Mouse (Mus musculus): ENCODE results near the gene Caln1. TPM values are rescaled to one million over a fixed set of nuclear protein-coding genes. Genes with fewer than 3 reads are reported as not detected.

The Caln1 gene
- total RNA-seq (2023), result not detected in 4 replicates

DNA sequence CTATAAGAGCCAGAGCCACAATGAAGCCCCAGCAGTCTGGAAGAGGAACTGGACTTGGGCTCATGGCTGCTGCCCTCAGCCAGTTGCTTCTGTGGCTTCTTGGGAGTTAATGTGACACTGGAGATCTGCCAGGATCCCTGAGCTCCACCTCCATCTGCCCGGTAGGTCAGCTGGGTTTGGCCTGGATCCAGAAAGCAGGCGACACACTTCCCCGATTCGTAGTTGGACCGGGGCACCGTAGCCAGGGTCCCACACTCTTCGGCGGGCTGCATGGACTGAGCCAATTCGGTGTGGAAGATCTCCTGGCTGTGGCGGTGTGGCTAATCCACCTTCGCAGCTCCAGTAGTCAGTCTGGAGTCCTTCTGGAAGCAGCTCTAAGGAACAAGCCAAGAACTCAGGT, at the start of gene Caln1:
TSS of gene Caln1 (plus strand) at position 219 of the 400 bp plus-strand sequence.

DNA sequence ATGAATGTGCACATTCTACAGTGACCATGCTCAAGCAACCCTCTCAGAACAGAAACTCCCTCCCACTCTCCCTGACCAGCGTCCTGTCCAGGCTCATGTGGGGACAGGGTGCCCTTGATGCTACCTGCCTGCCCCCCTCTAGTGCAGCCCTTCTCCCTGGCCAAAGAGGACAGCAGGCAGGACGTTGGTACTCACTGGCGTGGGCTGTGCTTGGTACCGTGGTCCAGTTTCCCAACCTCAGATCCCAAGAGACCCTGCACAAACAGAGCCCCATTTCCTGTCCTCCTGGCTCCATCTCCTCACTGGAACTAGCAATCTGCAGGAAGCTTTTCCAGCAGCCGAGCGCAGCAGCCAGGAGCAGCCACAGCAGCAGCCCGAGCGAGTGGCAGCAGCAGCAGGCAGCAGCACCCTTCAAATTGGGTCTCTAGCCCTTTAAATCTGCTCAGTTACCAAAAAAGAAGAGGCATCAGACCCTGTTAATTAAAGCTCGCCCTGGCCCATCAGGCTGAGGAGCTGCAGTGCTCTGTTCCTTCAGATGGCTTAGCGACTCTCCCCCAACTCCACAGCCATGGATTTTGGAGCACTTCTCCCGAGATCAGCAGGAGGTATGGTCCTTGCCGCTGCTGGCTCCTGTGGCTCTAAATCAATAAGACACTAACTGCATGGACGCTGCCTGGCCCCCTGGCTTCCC, 15.1 kb downstream of the Caln1 start, which contains the start of gene A330070K13Rik:
TSS of gene A330070K13Rik (minus strand) at position 410 of the 691 bp plus-strand sequence.

Other genes starting within 250 kb of the Caln1 start
- 2.6 to 3.7 TPM (median 3.3 TPM) in 4 replicates for gene Kctd7, start 224.6 kb upstream of the Caln1 start, total RNA-seq (2023)
- gene Rabgef1, start 197.7 kb upstream of the Caln1 start, total RNA-seq (2023), result 78.7 to 89.0 TPM (median 87.8 TPM) in 4 replicates
- gene Tmem248, start 152.4 kb upstream of the Caln1 start, total RNA-seq (2023), result 60.6 to 76.6 TPM (median 67.5 TPM) in 4 replicates
- gene Sbds, start 113.9 kb upstream of the Caln1 start, total RNA-seq (2023), result 105 to 119 TPM (median 113 TPM) in 4 replicates
- gene Tyw1, start 113.8 kb upstream of the Caln1 start, total RNA-seq (2023), result 23.8 to 31.6 TPM (median 26.5 TPM) in 4 replicates
- gene A330070K13Rik, start 15.2 kb downstream of the Caln1 start, total RNA-seq (2023), result not detected in 4 replicates